Mouse (Mus musculus) liver, adult 2 months (tissue): ENCODE data around the gene Zfp651. TPM values are rescaled to one million over a fixed set of nuclear protein-coding genes. Genes with fewer than 3 reads are reported as not detected.

Source experiments
- DNase-seq: peaks from one replicate; pipeline ENCODE4 v3.0.0-alpha.2; 2011; ENCODE audit warnings: low read depth, low spot score; ENCODE audit errors: extremely low read depth
- H3K27ac ChIP-seq: fragments of 200-500 bp; replicated peaks from 2 replicates; pipeline ENCODE4 v1.5.1; 2012; ENCODE audit warnings: low read depth, mild to moderate bottlenecking, control low read depth, inconsistent platforms, low read length; ENCODE audit not compliant: insufficient read depth
- H3K27me3 ChIP-seq: fragments of 200-500 bp; 2 replicates; pipeline ENCODE4 v1.6.1; 2012; ENCODE audit warnings: mild to moderate bottlenecking, moderate library complexity, low read length, inconsistent platforms; ENCODE audit not compliant: control insufficient read depth, insufficient read depth
- H3K36me3 ChIP-seq: fragments of 200-500 bp; 2 replicates; pipeline ENCODE4 v1.6.1; 2012; ENCODE audit warnings: low read length, inconsistent platforms; ENCODE audit not compliant: control insufficient read depth, insufficient read depth
- H3K4me1 ChIP-seq: fragments of 200-500 bp; 2 replicates; pipeline ENCODE4 v1.6.1; 2011; ENCODE audit warnings: low read length; ENCODE audit not compliant: control insufficient read depth, insufficient read depth
- H3K4me3 ChIP-seq: fragments of 200-500 bp; 2 replicates; pipeline ENCODE4 v1.5.1; 2011; ENCODE audit warnings: low read depth, mild to moderate bottlenecking, control low read depth, low read length, moderate library complexity; ENCODE audit not compliant: insufficient read depth
- H3K79me2 ChIP-seq: fragments of 200-500 bp; 2 replicates; pipeline ENCODE4 v1.6.1; 2012; ENCODE audit warnings: inconsistent platforms, mild to moderate bottlenecking, low read length, moderate library complexity; ENCODE audit not compliant: control insufficient read depth, insufficient read depth
- H3K9ac ChIP-seq: fragments of 200-500 bp; 2 replicates; pipeline ENCODE4 v1.6.1; 2012; ENCODE audit warnings: low read depth, mild to moderate bottlenecking, control low read depth, inconsistent platforms, low read length
- CTCF ChIP-seq: fragments of 200-500 bp; IDR thresholded peaks from 2 replicates; pipeline ENCODE4 v1.5.1; 2011; ENCODE audit warnings: low read depth, low read length, control low read depth
- POLR2A ChIP-seq: fragments of 200-500 bp; IDR thresholded peaks from 2 replicates; pipeline ENCODE4 v1.6.1; 2011; ENCODE audit warnings: low read length, control low read depth; ENCODE audit not compliant: insufficient read depth; ENCODE audit errors: extremely low read depth
- WGBS: fragments of 180-500 bp; shearing (Covaris S2); methylation state at CpG from one replicate; pipeline ENCODE4 v1.1.7; 2018; 5-methylcytosine and 5-hydroxymethylcytosine counted together
- polyA plus RNA-seq: library from polyadenylated mRNA; depleted of rRNA; stranded (reverse); fragments of >200 nt; gene quantifications from 2 replicates; pipeline ENCODE4 v1.2.3, GENCODE M21; 2012
- total RNA-seq: library from RNA; depleted of rRNA; stranded (reverse); fragments of >200 nt; gene quantifications from 2 replicates; pipeline ENCODE4 v1.2.3, GENCODE M21; 2014

Gene Zfp651
- total and polyA plus RNA-seq, 2 experiments, result 0.37 to 1.2 TPM

DNA sequence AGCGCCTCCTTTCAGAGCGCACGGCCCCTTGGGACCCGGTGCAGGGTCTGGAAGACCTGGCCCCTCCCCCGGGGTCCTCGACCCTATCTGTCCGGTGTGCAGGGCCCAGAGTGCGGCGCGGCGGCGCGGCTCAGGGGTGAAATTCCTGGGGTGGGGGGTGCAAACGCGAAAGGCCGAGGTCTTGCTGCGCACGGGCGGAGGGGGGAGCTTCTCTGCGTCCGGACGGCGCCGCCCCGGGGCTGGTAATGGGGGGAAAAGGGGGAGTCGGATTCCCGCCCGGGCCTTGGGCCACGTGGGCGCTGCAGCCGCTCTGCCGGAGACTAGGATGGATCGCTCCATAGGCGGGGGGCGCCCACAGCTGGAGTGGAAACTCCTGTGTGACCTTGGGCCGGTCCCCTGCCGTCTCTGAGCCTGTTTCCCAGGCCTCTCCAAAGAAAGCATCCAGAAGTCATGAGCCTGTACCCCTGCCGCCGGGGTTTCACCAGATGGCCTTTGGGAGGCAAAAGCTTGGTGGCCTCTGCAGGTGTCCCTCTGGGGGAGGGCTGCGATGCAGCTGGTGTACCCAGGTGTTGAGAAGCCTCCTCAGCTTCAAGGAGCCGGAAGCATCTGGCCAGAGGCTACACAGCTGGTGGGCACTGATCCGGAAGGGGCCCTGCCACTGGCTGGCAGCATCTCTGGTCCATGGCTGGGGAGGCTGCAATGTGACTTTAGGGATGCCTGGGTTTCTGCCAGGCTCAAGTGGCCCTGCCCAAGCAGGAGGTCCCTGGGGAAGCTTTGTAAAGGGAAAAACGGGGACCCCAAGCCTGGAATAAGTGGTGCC, 1.4 kb downstream of the Zfp651 start:
- Histone ChIP-seq H3K36me3 (peaks cover 13% of the 10 kb centered on the region), H3K4me3 (peak overlapping the region; percentile 55), H3K4me1 (peaks cover 12% of the 10 kb centered on the region), H3K27me3 (no peaks in the 10 kb centered on the region), H3K79me2 (no peaks in the 10 kb centered on the region), H3K27ac (no peak overlapping the region), H3K9ac (peak overlapping the region; percentile 56; the same call in 1 of the 2 replicates)
- TF ChIP-seq POLR2A, result no peak
- TF ChIP-seq CTCF, result no peak
- 7% methylated on average over 43 of the region's 43 CpGs for WGBS
- no peak for DNase-seq

DNA sequence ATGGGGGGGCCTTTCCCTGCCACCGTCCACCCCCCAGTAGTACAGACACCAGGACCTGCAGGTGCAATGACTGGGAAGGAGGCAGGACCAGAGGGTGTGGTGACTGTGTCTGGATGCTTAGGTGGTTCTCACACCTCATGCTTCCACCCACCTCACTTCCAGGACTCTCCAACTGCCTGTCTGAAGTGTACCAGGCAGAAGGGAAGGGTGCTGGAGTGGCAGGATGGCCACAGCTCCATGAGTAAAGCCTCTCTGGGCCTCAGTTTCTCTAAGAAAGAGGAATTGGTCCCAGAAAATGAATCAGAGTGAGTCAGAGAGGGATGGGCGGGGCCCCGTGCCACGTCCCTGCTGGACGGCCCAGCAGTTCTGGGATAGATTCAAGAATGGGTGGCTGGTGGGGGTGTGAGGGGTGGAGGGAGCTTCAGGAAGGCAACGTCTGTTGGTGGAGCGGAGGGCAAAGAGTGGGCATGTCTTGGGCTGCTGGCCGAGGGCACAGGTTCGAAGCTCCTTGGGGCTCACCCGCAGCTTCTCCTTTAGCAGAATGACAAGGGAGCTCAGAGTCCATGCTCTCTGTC, 2.0 kb downstream of the Zfp651 start:
- Histone ChIP-seq H3K4me1 (peaks cover 12% of the 10 kb centered on the region), H3K36me3 (peaks cover 6% of the 10 kb centered on the region; the same call in 1 of the 2 replicates), H3K27ac (no peak overlapping the region), H3K4me3 (no peak overlapping the region), H3K27me3 (no peaks in the 10 kb centered on the region), H3K79me2 (no peaks in the 10 kb centered on the region), H3K9ac (no peak overlapping the region)
- WGBS, result 79% methylated on average over 10 of the region's 10 CpGs
- DNase-seq, result no peak
- no peak for TF ChIP-seq POLR2A
- TF ChIP-seq CTCF, result no peak

DNA sequence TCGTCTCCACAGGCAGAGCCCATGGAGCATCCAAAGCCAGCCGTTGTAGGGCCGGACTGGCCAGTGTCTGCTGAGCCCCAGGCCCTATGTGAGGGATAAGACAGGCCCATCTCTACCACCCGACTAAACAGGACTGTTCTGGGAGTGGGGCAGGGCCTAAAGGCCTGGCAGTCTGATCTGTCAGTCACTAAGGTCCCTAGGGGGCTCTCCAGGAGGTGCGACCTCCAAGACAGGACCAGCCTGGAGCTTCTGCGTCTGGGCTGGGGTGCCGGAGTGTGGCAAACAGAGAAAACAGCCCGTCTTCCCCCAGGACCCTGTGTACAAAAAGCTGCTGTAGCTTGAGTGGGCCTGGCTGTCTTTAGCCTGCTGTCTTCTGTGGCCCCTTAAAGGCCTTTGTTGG, 2.7 kb downstream of the Zfp651 start:
- H3K4me1 ChIP-seq, result peaks cover 12% of the 10 kb centered on the region
- H3K79me2 ChIP-seq, result no peaks in the 10 kb centered on the region
- TF ChIP-seq POLR2A, result no peak
- TF ChIP-seq CTCF, result no peak
- no peak for DNase-seq
- 87% methylated on average over 8 of the region's 8 CpGs for WGBS
- H3K4me3 ChIP-seq, result no peak overlapping the region
- no peak overlapping the region for H3K27ac ChIP-seq
- H3K9ac ChIP-seq, result no peak overlapping the region
- no peaks in the 10 kb centered on the region for H3K27me3 ChIP-seq
- peaks cover 3% of the 10 kb centered on the region; the same call in 1 of the 2 replicates for H3K36me3 ChIP-seq

DNA sequence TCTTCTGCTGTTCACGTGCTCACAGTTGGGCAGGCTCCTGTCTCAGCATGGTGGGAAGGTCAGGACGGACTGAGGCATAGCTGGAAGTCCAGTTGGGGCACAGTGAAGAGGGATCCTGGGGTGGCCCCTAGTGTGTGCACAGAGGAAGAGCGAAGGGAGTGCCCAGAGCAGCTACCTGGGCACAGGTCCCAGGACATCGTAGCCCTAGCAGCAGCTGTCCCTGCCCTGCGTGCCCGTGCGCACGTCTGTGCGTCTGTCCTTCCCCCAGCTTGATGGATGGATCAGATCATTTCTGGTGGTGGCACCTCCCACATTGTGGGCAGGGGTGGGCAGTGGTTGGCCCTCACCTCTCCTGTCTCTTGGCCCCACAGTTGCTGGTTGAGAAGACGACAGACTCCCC, 3.1 kb downstream of the Zfp651 start:
- Histone ChIP-seq H3K4me3 (no peak overlapping the region), H3K27ac (no peak overlapping the region), H3K79me2 (no peaks in the 10 kb centered on the region), H3K36me3 (no peaks in the 10 kb centered on the region), H3K9ac (no peak overlapping the region), H3K27me3 (no peaks in the 10 kb centered on the region), H3K4me1 (peaks cover 12% of the 10 kb centered on the region)
- TF ChIP-seq POLR2A (no peak), CTCF (no peak)
- 96% methylated on average over 10 of the region's 10 CpGs for WGBS
- no peak for DNase-seq

DNA sequence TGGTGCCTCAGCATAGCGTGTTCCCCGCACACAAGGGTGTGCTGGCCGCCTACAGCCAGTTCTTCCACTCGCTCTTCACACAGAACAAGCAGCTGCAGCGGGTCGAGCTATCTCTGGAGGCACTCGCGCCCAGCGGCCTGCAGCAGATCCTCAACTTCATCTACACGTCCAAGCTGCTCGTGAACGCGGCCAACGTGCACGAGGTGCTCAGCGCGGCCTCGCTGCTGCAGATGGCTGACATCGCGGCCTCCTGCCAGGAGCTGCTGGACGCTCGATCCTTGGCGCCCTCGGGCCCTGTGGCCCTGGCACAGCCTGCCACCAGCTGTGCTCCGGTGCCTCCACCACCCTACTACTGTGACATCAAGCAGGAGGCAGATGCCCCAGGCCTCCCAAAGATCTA, 3.6 kb downstream of the Zfp651 start:
- no peak for DNase-seq
- 93% methylated on average over 25 of the region's 25 CpGs for WGBS
- no peak for TF ChIP-seq POLR2A
- no peak for TF ChIP-seq CTCF
- Histone ChIP-seq H3K4me1 (peaks cover 12% of the 10 kb centered on the region), H3K27me3 (no peaks in the 10 kb centered on the region), H3K79me2 (no peaks in the 10 kb centered on the region), H3K4me3 (no peak overlapping the region), H3K27ac (no peak overlapping the region), H3K36me3 (no peaks in the 10 kb centered on the region), H3K9ac (no peak overlapping the region)

DNA sequence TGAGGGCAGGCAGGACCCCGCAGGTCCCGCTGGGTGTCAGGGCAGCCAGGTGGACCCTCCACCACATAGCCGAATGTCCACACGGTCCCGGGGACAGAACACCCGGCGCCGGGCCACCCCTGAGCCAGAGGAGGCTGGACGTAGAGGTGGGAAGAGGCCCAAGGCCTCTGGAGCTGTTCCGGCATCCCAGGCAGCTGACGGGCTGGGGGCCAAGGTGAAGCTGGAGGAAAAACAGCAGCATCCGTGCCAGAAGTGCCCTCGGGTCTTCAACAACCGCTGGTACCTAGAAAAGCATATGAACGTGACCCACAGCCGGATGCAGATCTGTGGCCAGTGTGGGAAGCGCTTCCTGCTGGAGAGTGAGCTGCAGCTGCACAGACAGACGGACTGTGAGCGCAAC, 4.6 kb downstream of the Zfp651 start:
- WGBS, result 89% methylated on average over 19 of the region's 19 CpGs
- no peak for DNase-seq
- H3K4me3 ChIP-seq, result no peak overlapping the region
- no peaks in the 10 kb centered on the region for H3K79me2 ChIP-seq
- TF ChIP-seq POLR2A (no peak), CTCF (no peak)
- no peak overlapping the region for H3K27ac ChIP-seq
- H3K9ac ChIP-seq, result no peak overlapping the region
- peaks cover 4% of the 10 kb centered on the region; the same call in 1 of the 2 replicates for H3K4me1 ChIP-seq
- no peaks in the 10 kb centered on the region for H3K36me3 ChIP-seq
- no peaks in the 10 kb centered on the region for H3K27me3 ChIP-seq
